Mouse (Mus musculus) heart, embryonic 10.5 days (tissue): ENCODE measurements around the gene Eif2b1. TPM values are rescaled to one million over a fixed set of nuclear protein-coding genes. Genes with fewer than 3 reads are reported as not detected.
"Not testable (repeated sequence)": the region's sequence is repeated elsewhere in the genome, so short reads cannot be mapped to it uniquely, and the experiment has no call there.

Experiments used
- DNase-seq: peaks from one replicate; pipeline ENCODE4 v3.0.0-alpha.2; 2017; ENCODE audit warnings: low spot score
- H3K27ac ChIP-seq: fragments of 300-500 bp; sonication (generic); 2 replicates; pipeline ENCODE4 v1.5.1; 2016; ENCODE audit warnings: mild to moderate bottlenecking
- H3K27me3 ChIP-seq: fragments of 300-500 bp; sonication (generic); 2 replicates; pipeline ENCODE4 v1.6.1; 2016; ENCODE audit warnings: mild to moderate bottlenecking; ENCODE audit not compliant: poor library complexity, insufficient read depth, severe bottlenecking
- H3K36me3 ChIP-seq: fragments of 300-500 bp; sonication (generic); 2 replicates; pipeline ENCODE4 v1.6.1; 2016; ENCODE audit warnings: mild to moderate bottlenecking, moderate library complexity
- H3K4me1 ChIP-seq: fragments of 300-500 bp; sonication (generic); 2 replicates; pipeline ENCODE4 v1.6.1; 2016; ENCODE audit warnings: mild to moderate bottlenecking
- H3K4me3 ChIP-seq: fragments of 300-500 bp; sonication (generic); 2 replicates; pipeline ENCODE4 v1.5.1; 2016; ENCODE audit warnings: mild to moderate bottlenecking, moderate library complexity
- H3K9me3 ChIP-seq: fragments of 300-500 bp; sonication (generic); 2 replicates; pipeline ENCODE4 v1.6.1; 2016; ENCODE audit warnings: mild to moderate bottlenecking, moderate library complexity
- WGBS: fragments of 180-500 bp; shearing (Covaris S2); methylation state at CpG from one replicate; pipeline ENCODE4 v1.1.7; 2016; 5-methylcytosine and 5-hydroxymethylcytosine counted together
- polyA plus RNA-seq: library from polyadenylated mRNA; unstranded; fragments of >200 nt; fragmentation: Nextera tagmentation; extraction: Ambion mirVana; gene quantifications from 2 replicates; pipeline ENCODE4 v1.2.1, GENCODE M21; 2016

The Eif2b1 gene
- polyA plus RNA-seq, 1 experiment from 2014 or later, result 88.1 TPM

- Histone ChIP-seq H3K36me3 (peaks cover 85% of the 10 kb centered on the region), H3K4me1 (no peaks in the 10 kb centered on the region), H3K4me3 (no peak overlapping the region), H3K27ac (no peak overlapping the region), H3K9me3 (no peaks in the 10 kb centered on the region), H3K27me3 (no peaks in the 10 kb centered on the region)
- DNase-seq, result no peak
- 87% methylated on average over 3 of the region's 3 CpGs for WGBS
Observed at GRCm38 (mm10) chr5:124592768-124593167, 13.8 kb upstream of the Eif2b1 start.

- no peak for DNase-seq
- Histone ChIP-seq H3K4me3 (no peak overlapping the region), H3K36me3 (peaks cover 56% of the 10 kb centered on the region), H3K27me3 (no peaks in the 10 kb centered on the region), H3K4me1 (peaks cover 20% of the 10 kb centered on the region), H3K27ac (no peak overlapping the region), H3K9me3 (no peaks in the 10 kb centered on the region)
- 90% methylated on average over 5 of the region's 5 CpGs for WGBS
Observed at GRCm38 (mm10) chr5:124582515-124582914, 3.6 kb upstream of the Eif2b1 start.

GRCm38 (mm10) chr5:124575467-124575866 lies 3.5 kb downstream of the Eif2b1 start:
- H3K27me3 ChIP-seq, result no peaks in the 10 kb centered on the region
- no peaks in the 10 kb centered on the region for H3K9me3 ChIP-seq
- H3K4me1 ChIP-seq, result peaks cover 16% of the 10 kb centered on the region
- WGBS, result 90% methylated on average over 7 of the region's 7 CpGs
- H3K27ac ChIP-seq, result no peak overlapping the region
- peaks cover 71% of the 10 kb centered on the region for H3K36me3 ChIP-seq
- no peak for DNase-seq
- no peak overlapping the region for H3K4me3 ChIP-seq

- DNase-seq, result no peak
Observed at GRCm38 (mm10) chr5:124571068-124571467, 7.9 kb downstream of the Eif2b1 start.

GRCm38 (mm10) chr5:124555145-124555544 lies 23.8 kb downstream of the Eif2b1 start:
- DNase-seq, result no peak
- Histone ChIP-seq H3K27ac (no peak overlapping the region), H3K4me3 (no peak overlapping the region), H3K36me3 (peaks cover 65% of the 10 kb centered on the region), H3K27me3 (no peaks in the 10 kb centered on the region), H3K4me1 (peaks cover 15% of the 10 kb centered on the region), H3K9me3 (no peaks in the 10 kb centered on the region)
- WGBS, result 76% methylated on average over 1 of the region's 1 CpGs

More at GRCm38 (mm10) chr5:124571068-124571467, 7.9 kb downstream of the Eif2b1 start:
- Histone ChIP-seq H3K9me3 (no peaks in the 10 kb centered on the region), H3K4me3 (no peak overlapping the region), H3K36me3 (peaks cover 100% of the 10 kb centered on the region), H3K27ac (no peak overlapping the region), H3K27me3 (no peaks in the 10 kb centered on the region), H3K4me1 (no peaks in the 10 kb centered on the region)
- WGBS, result 87% methylated on average over 12 of the region's 12 CpGs

GRCm38 (mm10) chr5:124553607-124554006 lies 25.3 kb downstream of the Eif2b1 start:
- Histone ChIP-seq H3K9me3 (no peaks in the 10 kb centered on the region), H3K4me1 (peaks cover 15% of the 10 kb centered on the region), H3K36me3 (peaks cover 52% of the 10 kb centered on the region), H3K27me3 (no peaks in the 10 kb centered on the region), H3K27ac (no peak overlapping the region), H3K4me3 (peak overlapping the region; percentile 97)
- WGBS, result 73% methylated on average over 6 of the region's 6 CpGs
- DNase-seq, result no peak

GRCm38 (mm10) chr5:124552558-124553307 lies 26.2 kb downstream of the Eif2b1 start, which contains the start of gene Ddx55:
Gene Ddx55 (plus strand): TSS chr5:124552864.
- peak within 1 kb of the TSS; percentile 97 for H3K4me3 ChIP-seq
- peaks cover 15% of the 10 kb centered on the region for H3K4me1 ChIP-seq
- H3K27me3 ChIP-seq, result no peaks in the 10 kb centered on the region
- H3K36me3 ChIP-seq, result peaks cover 52% of the 10 kb centered on the region
- under 1% methylated on average over 66 of the region's 66 CpGs for WGBS
- DNase-seq, result peak; percentile 97
- H3K27ac ChIP-seq, result peak within 1 kb of the TSS; percentile 88
- no peaks in the 10 kb centered on the region for H3K9me3 ChIP-seq

- 12% methylated on average over 9 of the region's 9 CpGs for WGBS
- Histone ChIP-seq H3K4me1 (peaks cover 15% of the 10 kb centered on the region), H3K27ac (peak overlapping the region; percentile 88), H3K36me3 (peaks cover 52% of the 10 kb centered on the region), H3K27me3 (no peaks in the 10 kb centered on the region), H3K4me3 (peak overlapping the region; percentile 97), H3K9me3 (no peaks in the 10 kb centered on the region)
- no peak for DNase-seq
Observed at GRCm38 (mm10) chr5:124552094-124552472, 26.8 kb downstream of the Eif2b1 start.

GRCm38 (mm10) chr5:124551349-124552093 lies 27.4 kb downstream of the Eif2b1 start:
- H3K4me1 ChIP-seq, result peaks cover 15% of the 10 kb centered on the region
- H3K9me3 ChIP-seq, H3K27me3 ChIP-seq, DNase-seq, H3K27ac ChIP-seq: not testable (repeated sequence)
- peaks cover 52% of the 10 kb centered on the region for H3K36me3 ChIP-seq
- peak overlapping the region; percentile 97 for H3K4me3 ChIP-seq
- 33% methylated on average over 5 of the region's 5 CpGs for WGBS

- not testable (repeated sequence) for DNase-seq, H3K9me3 ChIP-seq, H3K27ac ChIP-seq, H3K4me3 ChIP-seq, H3K27me3 ChIP-seq
- peaks cover 15% of the 10 kb centered on the region for H3K4me1 ChIP-seq
- WGBS, result 83% methylated on average over 4 of the region's 4 CpGs
- H3K36me3 ChIP-seq, result peaks cover 53% of the 10 kb centered on the region
Observed at GRCm38 (mm10) chr5:124550737-124551136, 28.2 kb downstream of the Eif2b1 start.

- peak overlapping the region; percentile 97 for H3K4me3 ChIP-seq
- no peaks in the 10 kb centered on the region for H3K9me3 ChIP-seq
- H3K4me1 ChIP-seq, result peaks cover 11% of the 10 kb centered on the region
- peaks cover 42% of the 10 kb centered on the region for H3K36me3 ChIP-seq
- WGBS, result 12% methylated on average over 8 of the region's 8 CpGs
- H3K27ac ChIP-seq, result peak overlapping the region; percentile 95
- no peaks in the 10 kb centered on the region for H3K27me3 ChIP-seq
- no peak for DNase-seq
Observed at GRCm38 (mm10) chr5:124541602-124541973, 37.3 kb downstream of the Eif2b1 start.

GRCm38 (mm10) chr5:124540905-124541601 lies 37.9 kb downstream of the Eif2b1 start:
- peak overlapping the region; percentile 97 for H3K4me3 ChIP-seq
- H3K4me1 ChIP-seq, result peaks cover 12% of the 10 kb centered on the region
- H3K27me3 ChIP-seq, result no peaks in the 10 kb centered on the region
- peaks cover 36% of the 10 kb centered on the region for H3K36me3 ChIP-seq
- no peak for DNase-seq
- peak overlapping the region; percentile 95 for H3K27ac ChIP-seq
- WGBS, result under 1% methylated on average over 75 of the region's 89 CpGs
- no peaks in the 10 kb centered on the region for H3K9me3 ChIP-seq

GRCm38 (mm10) chr5:124540383-124540786 lies 38.5 kb downstream of the Eif2b1 start, which contains the start of gene Tmed2:
Gene Tmed2 (plus strand): TSS chr5:124540695.
- WGBS, result 1% methylated on average over 35 of the region's 35 CpGs
- H3K27ac ChIP-seq, result peak within 1 kb of the TSS; percentile 95
- peak within 1 kb of the TSS; percentile 97 for H3K4me3 ChIP-seq
- H3K36me3 ChIP-seq, result peaks cover 30% of the 10 kb centered on the region
- no peaks in the 10 kb centered on the region for H3K9me3 ChIP-seq
- H3K27me3 ChIP-seq, result no peaks in the 10 kb centered on the region
- DNase-seq, result peak; percentile 97
- peaks cover 12% of the 10 kb centered on the region for H3K4me1 ChIP-seq
